Mouse (Mus musculus) hindbrain, embryonic 12.5 days (tissue): ENCODE results near the gene Psmb9. TPM values are rescaled to one million over a fixed set of nuclear protein-coding genes. Genes with fewer than 3 reads are reported as not detected.

Source experiments
- polyA plus RNA-seq: library from polyadenylated mRNA; unstranded; fragments of >200 nt; fragmentation: Nextera tagmentation; extraction: Ambion mirVana; gene quantifications from 2 replicates; pipeline ENCODE4 v1.2.1, GENCODE M21; 2016

Gene Psmb9
- polyA plus RNA-seq, 1 experiment from 2014 or later, result 1.0 TPM

Other genes starting within 250 kb of the Psmb9 start
- gene Pfdn6, start 247.4 kb downstream of the Psmb9 start, polyA plus RNA-seq, result 173 and 180 TPM in 2 replicates
- 37.1 and 38.8 TPM in 2 replicates for gene Wdr46, start 247.1 kb downstream of the Psmb9 start, polyA plus RNA-seq
- gene B3galt4, start 236.3 kb downstream of the Psmb9 start, polyA plus RNA-seq, result 9.9 TPM in 2 replicates
- gene Vps52, start 232.0 kb downstream of the Psmb9 start, polyA plus RNA-seq, result 65.0 and 65.9 TPM in 2 replicates
- 834 and 931 TPM in 2 replicates for gene Rps18, start 231.8 kb downstream of the Psmb9 start, polyA plus RNA-seq
- 13.8 and 16.6 TPM in 2 replicates for gene H2-K1, start 187.4 kb downstream of the Psmb9 start, polyA plus RNA-seq
- gene Ring1, start 163.1 kb downstream of the Psmb9 start, polyA plus RNA-seq, result 28.2 and 29.7 TPM in 2 replicates
- 57.5 and 67.6 TPM in 2 replicates for gene H2-Ke6, start 159.7 kb downstream of the Psmb9 start, polyA plus RNA-seq
- gene Slc39a7, start 156.1 kb downstream of the Psmb9 start, polyA plus RNA-seq, result 179 and 187 TPM in 2 replicates
- gene Rxrb, start 156.0 kb downstream of the Psmb9 start, polyA plus RNA-seq, result 64.9 and 68.3 TPM in 2 replicates
- gene Col11a2, start 148.3 kb downstream of the Psmb9 start, polyA plus RNA-seq, result 7.8 and 18.0 TPM in 2 replicates
- 0.29 and 0.39 TPM in 2 replicates for gene H2-Oa, start 95.4 kb downstream of the Psmb9 start, polyA plus RNA-seq
- gene H2-DMa, start 68.2 kb downstream of the Psmb9 start, polyA plus RNA-seq, result 13.1 and 14.2 TPM in 2 replicates
- gene Brd2, start 65.1 kb downstream of the Psmb9 start, polyA plus RNA-seq, result 137 and 151 TPM in 2 replicates
- 0.21 TPM in 1 of 2 replicates, not detected in the other for gene H2-DMb2, start 44.5 kb downstream of the Psmb9 start, polyA plus RNA-seq
- gene H2-DMb1, start 34.7 kb downstream of the Psmb9 start, polyA plus RNA-seq, result 1.4 and 2.1 TPM in 2 replicates
- gene Tap1, start 211 bp downstream of the Psmb9 start, polyA plus RNA-seq, result 1.8 and 2.2 TPM in 2 replicates
- gene Psmb8, start 10.0 kb upstream of the Psmb9 start, polyA plus RNA-seq, result 1.8 and 2.9 TPM in 2 replicates
- gene Tap2, start 15.8 kb upstream of the Psmb9 start, polyA plus RNA-seq, result 1.3 and 1.4 TPM in 2 replicates
- not detected in 2 replicates for gene H2-Ob, start 51.1 kb upstream of the Psmb9 start, polyA plus RNA-seq
- gene H2-Ab1, start 69.9 kb upstream of the Psmb9 start, polyA plus RNA-seq, result 1.5 and 1.7 TPM in 2 replicates
- 0.19 TPM in 1 of 2 replicates, not detected in the other for gene H2-Aa, start 100.1 kb upstream of the Psmb9 start, polyA plus RNA-seq
- 1.5 and 1.7 TPM in 2 replicates for gene H2-Eb1, start 118.1 kb upstream of the Psmb9 start, polyA plus RNA-seq
- 0.06 TPM in 1 of 2 replicates, not detected in the other for gene H2-Eb2, start 137.9 kb upstream of the Psmb9 start, polyA plus RNA-seq
- not detected in 2 replicates for gene Btnl2, start 167.1 kb upstream of the Psmb9 start, polyA plus RNA-seq
- not detected in 2 replicates for gene Btnl1, start 189.4 kb upstream of the Psmb9 start, polyA plus RNA-seq
- 1.9 and 2.5 TPM in 2 replicates for gene BC051142, start 211.1 kb upstream of the Psmb9 start, polyA plus RNA-seq